Mouse (Mus musculus): Measurements from ENCODE around the gene Erp27. TPM values are rescaled to one million over a fixed set of nuclear protein-coding genes. Genes with fewer than 3 reads are reported as not detected.

Gene Erp27
- polyA plus RNA-seq, 1 experiment from 2014 or later, result 1.7 TPM

DNA sequence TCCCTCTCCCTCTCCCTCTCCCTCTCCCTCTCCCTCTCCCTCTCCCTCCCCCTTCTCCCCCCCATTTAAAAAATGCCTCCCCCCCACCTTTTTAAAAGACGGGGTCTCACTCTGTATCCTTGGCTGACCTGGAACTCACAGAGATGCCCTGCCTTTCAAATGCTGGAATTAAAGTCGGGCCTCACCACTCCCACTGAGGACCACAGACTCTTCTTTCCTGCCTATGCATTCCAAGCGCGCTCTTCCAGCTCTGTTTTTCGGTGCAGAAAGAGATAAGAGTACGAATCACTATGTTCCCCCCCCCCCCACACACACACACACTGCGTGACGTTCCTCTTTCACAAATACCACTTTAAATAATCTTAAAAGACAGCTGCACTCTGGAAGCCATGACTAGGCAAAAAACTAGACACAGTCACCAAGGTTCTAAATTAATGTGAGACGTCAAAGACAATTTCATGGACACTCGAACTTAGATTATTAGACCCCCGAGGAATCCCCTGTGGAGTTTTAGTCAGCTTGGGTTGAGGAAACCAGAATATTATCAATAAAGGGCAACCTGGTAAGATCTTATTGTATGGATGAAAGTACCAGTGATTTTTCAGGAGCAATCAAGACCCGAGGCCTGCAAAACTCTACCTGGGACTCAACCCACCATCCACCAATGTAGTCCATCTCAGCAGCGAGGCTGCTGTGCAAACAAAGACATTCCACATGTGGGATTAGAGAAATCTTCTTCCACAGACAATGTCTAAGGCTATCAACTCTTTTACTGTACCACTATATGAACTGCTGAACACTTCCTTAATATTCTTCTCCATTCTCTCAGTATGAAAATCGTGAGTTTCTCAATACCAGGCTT is 17.6 kb upstream of the Erp27 start:
- H3K4me1 ChIP-seq (ENCODE audit: control insufficient read depth in 2 of 2, insufficient read depth in 2 of 2, low read length in 2 of 2), result peaks cover 19 to 28% of the 10 kb centered on the region in 2 experiments
- H3K4me2 ChIP-seq (ENCODE audit: low read length), result peak overlapping the region; percentile 57
- no peaks in the 10 kb centered on the region for H3K36me3 ChIP-seq (ENCODE audit: control insufficient read depth, insufficient read depth, low read length)
- H3K27me3 ChIP-seq (ENCODE audit: control insufficient read depth, insufficient read depth, low read length), result no peaks in the 10 kb centered on the region
- peak overlapping the region; percentile 82 to 85; a peak in 3 of 4 replicates for H3K27ac ChIP-seq (replicated peaks in 1 of 2; ENCODE audit: control insufficient read depth in 1 of 2, insufficient read depth in 1 of 2, low read depth in 2 of 2, low read length in 2 of 2)
- H3K4me3 ChIP-seq (ENCODE audit: control insufficient read depth in 1 of 2, insufficient read depth in 1 of 2, low read depth in 1 of 2, low read length in 2 of 2), result no peak overlapping the region
- ATAC-seq (ENCODE audit: insufficient number of reproducible peaks, insufficient read depth, low FRiP score, low read depth), result no peak
- H3K9ac ChIP-seq (ENCODE audit: low read length), result peak overlapping the region; percentile 59; the same call in 1 of the 2 replicates
- H3K9me3 ChIP-seq (ENCODE audit: control insufficient read depth, low read length), result no peaks in the 10 kb centered on the region
- 50% methylated on average over 14 of the region's 14 CpGs for WGBS

DNA sequence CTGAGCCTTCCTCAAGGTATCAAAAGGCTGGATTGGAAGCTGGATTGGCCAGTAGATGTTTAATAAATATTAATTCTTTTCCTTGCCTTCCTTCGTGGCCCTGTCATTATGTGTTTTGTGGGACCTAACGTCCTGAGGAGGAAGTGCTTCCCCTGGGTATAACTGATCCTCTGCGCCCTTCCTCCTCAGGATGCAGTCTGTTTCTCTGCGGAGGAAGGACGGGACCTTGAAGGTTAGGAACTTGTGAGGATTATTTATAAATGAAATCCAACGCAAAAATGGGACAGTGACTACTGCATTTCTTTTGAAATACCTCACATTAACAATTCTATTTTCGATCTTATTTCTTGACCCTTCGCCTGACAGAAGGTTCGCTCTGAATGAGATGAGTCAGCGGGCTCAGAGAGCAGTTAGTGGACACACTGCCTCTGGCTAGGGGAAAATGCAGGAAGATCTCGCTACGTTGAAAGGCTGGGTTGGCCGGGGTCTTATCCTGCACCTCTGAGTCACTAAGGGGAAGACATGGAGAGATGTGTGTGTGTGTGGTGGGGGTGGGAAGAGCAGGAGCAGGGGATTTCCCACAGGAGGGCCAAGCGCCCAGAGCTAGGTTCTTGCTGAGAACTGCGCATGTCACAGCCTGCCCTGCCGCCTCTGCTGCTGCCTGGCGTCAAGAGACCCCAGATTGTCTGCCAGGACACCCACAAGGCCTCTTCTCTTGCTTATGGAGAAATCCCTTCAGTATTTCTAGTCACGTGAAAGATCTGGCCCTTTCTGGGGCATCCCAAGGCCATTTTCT is 16.5 kb upstream of the Erp27 start:
- WGBS, result 57% methylated on average over 18 of the region's 18 CpGs
- Histone ChIP-seq H3K4me2 (ENCODE audit: low read length) (peak overlapping the region; percentile 35), H3K4me3 (ENCODE audit: control insufficient read depth in 1 of 2, insufficient read depth in 1 of 2, low read depth in 1 of 2, low read length in 2 of 2) (no peak overlapping the region), H3K4me1 (ENCODE audit: control insufficient read depth in 2 of 2, insufficient read depth in 2 of 2, low read length in 2 of 2) (peaks cover 19 to 28% of the 10 kb centered on the region in 2 experiments), H3K27me3 (ENCODE audit: control insufficient read depth, insufficient read depth, low read length) (no peaks in the 10 kb centered on the region), H3K27ac (replicated peaks in 1 of 2; ENCODE audit: control insufficient read depth in 1 of 2, insufficient read depth in 1 of 2, low read depth in 2 of 2, low read length in 2 of 2) (peak overlapping the region; percentile 51 to 61), H3K36me3 (ENCODE audit: control insufficient read depth, insufficient read depth, low read length) (no peaks in the 10 kb centered on the region), H3K9me3 (ENCODE audit: control insufficient read depth, low read length) (no peaks in the 10 kb centered on the region), H3K9ac (ENCODE audit: low read length) (peak overlapping the region; percentile 28; the same call in 1 of the 2 replicates)
- no peak; the same call in 1 of the 2 replicates for ATAC-seq (ENCODE audit: insufficient number of reproducible peaks, insufficient read depth, low FRiP score, low read depth)

DNA sequence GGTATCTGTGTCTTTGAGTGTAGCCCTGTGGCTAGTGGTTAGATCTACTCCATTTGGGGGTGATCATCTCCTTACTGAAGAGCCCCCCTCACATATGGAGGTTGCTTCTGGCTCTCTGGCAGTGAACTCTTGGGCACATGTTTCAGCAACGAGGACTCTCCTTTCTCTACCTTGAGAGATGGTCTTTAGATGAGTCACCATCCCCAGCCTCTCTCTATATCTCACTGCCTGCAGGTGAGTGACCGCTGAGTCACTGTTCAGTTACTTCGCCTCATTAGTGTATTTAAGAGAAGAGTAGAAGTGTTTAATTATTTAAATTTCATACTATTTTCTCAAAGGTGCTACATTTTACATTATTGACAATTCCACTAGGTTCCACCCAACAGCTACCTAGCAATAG is 15.1 kb upstream of the Erp27 start:
- Histone ChIP-seq H3K4me2 (ENCODE audit: low read length) (no peak overlapping the region), H3K4me1 (ENCODE audit: control insufficient read depth in 2 of 2, insufficient read depth in 2 of 2, low read length in 2 of 2) (peaks cover 19 to 26% of the 10 kb centered on the region in 2 experiments), H3K27ac (replicated peaks in 1 of 2; ENCODE audit: control insufficient read depth in 1 of 2, insufficient read depth in 1 of 2, low read depth in 2 of 2, low read length in 2 of 2) (no peak overlapping the region), H3K36me3 (ENCODE audit: control insufficient read depth, insufficient read depth, low read length) (peaks cover 3% of the 10 kb centered on the region; the same call in 1 of the 2 replicates), H3K4me3 (ENCODE audit: control insufficient read depth in 1 of 2, insufficient read depth in 1 of 2, low read depth in 1 of 2, low read length in 2 of 2) (no peak overlapping the region), H3K9me3 (ENCODE audit: control insufficient read depth, low read length) (no peaks in the 10 kb centered on the region), H3K27me3 (ENCODE audit: control insufficient read depth, insufficient read depth, low read length) (no peaks in the 10 kb centered on the region), H3K9ac (ENCODE audit: low read length) (no peak overlapping the region)
- WGBS, result 76% methylated on average over 3 of the region's 3 CpGs
- ATAC-seq (ENCODE audit: insufficient number of reproducible peaks, insufficient read depth, low FRiP score, low read depth), result no peak

GRCm38 (mm10) chr6:136936361-136936760 is 14.4 kb upstream of the Erp27 start:
- Histone ChIP-seq H3K9ac (ENCODE audit: low read length) (no peak overlapping the region), H3K9me3 (ENCODE audit: control insufficient read depth, low read length) (no peaks in the 10 kb centered on the region), H3K27me3 (ENCODE audit: control insufficient read depth, insufficient read depth, low read length) (no peaks in the 10 kb centered on the region), H3K27ac (replicated peaks in 1 of 2; ENCODE audit: control insufficient read depth in 1 of 2, insufficient read depth in 1 of 2, low read depth in 2 of 2, low read length in 2 of 2) (no peak overlapping the region), H3K36me3 (ENCODE audit: control insufficient read depth, insufficient read depth, low read length) (peaks cover 6% of the 10 kb centered on the region; the same call in 1 of the 2 replicates), H3K4me3 (ENCODE audit: control insufficient read depth in 1 of 2, insufficient read depth in 1 of 2, low read depth in 1 of 2, low read length in 2 of 2) (no peak overlapping the region), H3K4me2 (ENCODE audit: low read length) (no peak overlapping the region), H3K4me1 (ENCODE audit: control insufficient read depth in 2 of 2, insufficient read depth in 2 of 2, low read length in 2 of 2) (peaks cover 15 to 20% of the 10 kb centered on the region in 2 experiments)
- WGBS, result 85% methylated on average over 9 of the region's 9 CpGs
- no peak for ATAC-seq (ENCODE audit: insufficient number of reproducible peaks, insufficient read depth, low FRiP score, low read depth)

DNA sequence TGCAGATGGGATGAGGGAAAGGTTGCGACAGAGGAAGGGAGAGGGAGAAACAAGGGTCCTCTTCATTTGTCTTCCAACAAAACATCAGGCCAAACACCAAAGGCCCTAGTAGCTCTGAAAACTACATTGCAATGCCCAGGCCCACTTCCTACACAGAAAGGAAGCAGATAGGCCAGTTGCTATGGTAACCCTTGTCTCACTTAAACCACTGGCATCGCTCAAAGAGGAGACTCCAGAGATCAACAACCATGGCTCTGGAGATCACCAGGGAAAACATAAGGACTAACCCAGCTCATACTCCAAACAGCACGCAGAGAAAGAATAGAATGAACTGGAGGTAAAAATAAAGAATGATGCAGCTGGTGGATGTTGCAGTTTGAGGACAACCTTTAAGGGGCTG is 13.3 kb upstream of the Erp27 start:
- Histone ChIP-seq H3K9me3 (ENCODE audit: control insufficient read depth, low read length) (no peaks in the 10 kb centered on the region), H3K27ac (replicated peaks in 1 of 2; ENCODE audit: control insufficient read depth in 1 of 2, insufficient read depth in 1 of 2, low read depth in 2 of 2, low read length in 2 of 2) (no peak overlapping the region), H3K36me3 (ENCODE audit: control insufficient read depth, insufficient read depth, low read length) (peaks cover 6% of the 10 kb centered on the region; the same call in 1 of the 2 replicates), H3K9ac (ENCODE audit: low read length) (no peak overlapping the region), H3K4me2 (ENCODE audit: low read length) (no peak overlapping the region), H3K4me3 (ENCODE audit: control insufficient read depth in 1 of 2, insufficient read depth in 1 of 2, low read depth in 1 of 2, low read length in 2 of 2) (no peak overlapping the region), H3K27me3 (ENCODE audit: control insufficient read depth, insufficient read depth, low read length) (no peaks in the 10 kb centered on the region), H3K4me1 (ENCODE audit: control insufficient read depth in 2 of 2, insufficient read depth in 2 of 2, low read length in 2 of 2) (peaks cover 14 to 19% of the 10 kb centered on the region in 2 experiments)
- no peak for ATAC-seq (ENCODE audit: insufficient number of reproducible peaks, insufficient read depth, low FRiP score, low read depth)
- 56% methylated on average over 3 of the region's 3 CpGs for WGBS

GRCm38 (mm10) chr6:136934068-136934467 is 12.1 kb upstream of the Erp27 start:
- no peak for ATAC-seq (ENCODE audit: insufficient number of reproducible peaks, insufficient read depth, low FRiP score, low read depth)
- H3K9me3 ChIP-seq (ENCODE audit: control insufficient read depth, low read length), result no peaks in the 10 kb centered on the region
- no peak overlapping the region for H3K4me3 ChIP-seq (ENCODE audit: control insufficient read depth in 1 of 2, insufficient read depth in 1 of 2, low read depth in 1 of 2, low read length in 2 of 2)
- H3K36me3 ChIP-seq (ENCODE audit: control insufficient read depth, insufficient read depth, low read length), result peaks cover 6% of the 10 kb centered on the region; the same call in 1 of the 2 replicates
- peaks cover 11 to 15% of the 10 kb centered on the region in 2 experiments for H3K4me1 ChIP-seq (ENCODE audit: control insufficient read depth in 2 of 2, insufficient read depth in 2 of 2, low read length in 2 of 2)
- H3K27me3 ChIP-seq (ENCODE audit: control insufficient read depth, insufficient read depth, low read length), result no peaks in the 10 kb centered on the region
- no peak overlapping the region for H3K9ac ChIP-seq (ENCODE audit: low read length)
- H3K4me2 ChIP-seq (ENCODE audit: low read length), result no peak overlapping the region
- no peak overlapping the region for H3K27ac ChIP-seq (replicated peaks in 1 of 2; ENCODE audit: control insufficient read depth in 1 of 2, insufficient read depth in 1 of 2, low read depth in 2 of 2, low read length in 2 of 2)
- WGBS, result 80% methylated on average over 7 of the region's 7 CpGs

- no peak overlapping the region for H3K4me3 ChIP-seq (ENCODE audit: control insufficient read depth in 1 of 2, insufficient read depth in 1 of 2, low read depth in 1 of 2, low read length in 2 of 2)
- no peaks in the 10 kb centered on the region for H3K27me3 ChIP-seq (ENCODE audit: control insufficient read depth, insufficient read depth, low read length)
- ATAC-seq (ENCODE audit: insufficient number of reproducible peaks, insufficient read depth, low FRiP score, low read depth), result no peak
- H3K4me1 ChIP-seq (ENCODE audit: control insufficient read depth in 2 of 2, insufficient read depth in 2 of 2, low read length in 2 of 2), result peaks cover 10% of the 10 kb centered on the region in 2 experiments
- no peaks in the 10 kb centered on the region for H3K9me3 ChIP-seq (ENCODE audit: control insufficient read depth, low read length)
- H3K9ac ChIP-seq (ENCODE audit: low read length), result peak overlapping the region; percentile 19
- peaks cover 13% of the 10 kb centered on the region for H3K36me3 ChIP-seq (ENCODE audit: control insufficient read depth, insufficient read depth, low read length)
- WGBS, result 75% methylated on average over 13 of the region's 13 CpGs
- H3K27ac ChIP-seq (replicated peaks in 1 of 2; ENCODE audit: control insufficient read depth in 1 of 2, insufficient read depth in 1 of 2, low read depth in 2 of 2, low read length in 2 of 2), result peak overlapping the region; percentile 70 to 73
- H3K4me2 ChIP-seq (ENCODE audit: low read length), result peak overlapping the region; percentile 47; the same call in 1 of the 2 replicates
Measured at GRCm38 (mm10) chr6:136931246-136931645, 9.3 kb upstream of the Erp27 start.

Data from heart, embryonic 14.5 days (tissue).